Mouse (Mus musculus) heart, postnatal 0 days (tissue): ENCODE measurements around the gene Casp7. TPM values are rescaled to one million over a fixed set of nuclear protein-coding genes. Genes with fewer than 3 reads are reported as not detected.

Experiments used
- ATAC-seq: fragments of 200-750 bp; cut with Nextera tagmentation; 2 replicates; pipeline ENCODE4 v1.8.0; 2017; ENCODE audit warnings: low read depth, moderate number of reproducible peaks, moderate library complexity; ENCODE audit not compliant: insufficient read depth
- DNase-seq: peaks from one replicate; pipeline ENCODE4 v3.0.0-alpha.2; 2016; ENCODE audit warnings: low spot score
- H3K27ac ChIP-seq: fragments of 300-500 bp; sonication (generic); 2 replicates; pipeline ENCODE4 v1.5.1; 2014; ENCODE audit warnings: low read depth, mild to moderate bottlenecking
- H3K27me3 ChIP-seq: fragments of 300-500 bp; sonication (generic); 2 replicates; pipeline ENCODE4 v1.6.1; 2014; ENCODE audit warnings: low read length, mixed read lengths; ENCODE audit not compliant: control insufficient read depth, insufficient read depth
- H3K36me3 ChIP-seq: fragments of 300-500 bp; sonication (generic); replicated peaks from 2 replicates; pipeline ENCODE4 v1.6.1; 2014; ENCODE audit warnings: low read length, mixed read lengths; ENCODE audit not compliant: control insufficient read depth, insufficient read depth
- H3K4me1 ChIP-seq: fragments of 300-500 bp; sonication (generic); 2 replicates; pipeline ENCODE4 v1.6.1; 2014; ENCODE audit warnings: antibody characterized with exemption; ENCODE audit not compliant: control insufficient read depth, insufficient read depth
- H3K4me2 ChIP-seq: fragments of 300-500 bp; sonication (generic); 2 replicates; pipeline ENCODE4 v1.6.1; 2014; ENCODE audit warnings: low read depth, mild to moderate bottlenecking, low read length, moderate library complexity
- H3K4me3 ChIP-seq: fragments of 300-500 bp; sonication (generic); 2 replicates; pipeline ENCODE4 v1.5.1; 2014; ENCODE audit warnings: low read depth, low read length
- H3K9ac ChIP-seq: fragments of 300-500 bp; sonication (generic); replicated peaks from 2 replicates; pipeline ENCODE4 v1.6.1; 2014; ENCODE audit warnings: low read depth, low read length, mixed read lengths
- H3K9me3 ChIP-seq: fragments of 300-500 bp; sonication (generic); replicated peaks from 2 replicates; pipeline ENCODE4 v1.6.1; 2016; ENCODE audit warnings: low read length; ENCODE audit not compliant: control insufficient read depth
- CTCF ChIP-seq: IDR thresholded peaks from 2 replicates; pipeline ENCODE4 v1.5.1; 2016; ENCODE audit warnings: antibody characterized with exemption, control low read depth, low read depth
- EP300 ChIP-seq: IDR thresholded peaks from 2 replicates; pipeline ENCODE4 v1.6.1; 2016; ENCODE audit warnings: antibody characterized with exemption, low read depth
- WGBS: fragments of 180-500 bp; shearing (Covaris S2); extraction: QIAGEN DNeasy Blood & Tissue Kit; methylation state at CpG from one replicate; pipeline ENCODE4 v1.1.7; 2014; 5-methylcytosine and 5-hydroxymethylcytosine counted together
- polyA plus RNA-seq: library from polyadenylated mRNA; unstranded; fragments of >200 nt; fragmentation: Nextera tagmentation; extraction: Ambion mirVana; gene quantifications from 2 replicates; pipeline ENCODE4 v1.2.1, GENCODE M21; 2015
- total RNA-seq: library from RNA; depleted of rRNA; stranded (reverse); fragments of >200 nt; gene quantifications from 2 replicates; pipeline ENCODE4 v1.2.3, GENCODE M21; 2014; ENCODE audit warnings: low replicate concordance

Gene Casp7
- total and polyA plus RNA-seq, 2 experiments from 2014 or later, result 27.0 to 33.2 TPM

DNA sequence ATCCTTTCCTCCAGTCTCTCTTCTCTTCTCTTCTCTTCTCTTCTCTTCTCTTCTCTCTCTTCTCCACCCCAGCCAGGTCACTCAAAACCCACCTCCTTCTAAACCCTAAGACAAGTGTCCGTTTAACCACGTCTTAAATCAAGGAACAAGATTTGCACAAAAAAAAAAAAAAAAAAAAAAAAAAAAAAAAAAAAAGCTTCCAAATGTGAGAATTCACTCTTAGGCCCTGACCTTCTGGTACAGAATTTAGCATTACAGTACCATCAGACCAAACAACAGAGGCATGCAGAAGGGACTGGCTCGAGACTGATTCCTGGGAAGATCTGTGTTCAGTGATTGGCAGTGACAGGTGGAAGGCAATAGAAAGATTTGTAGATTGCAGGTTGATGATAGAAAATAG is 23.4 kb downstream of the Casp7 start:
- no peak for ATAC-seq
- H3K9me3 ChIP-seq, result no peaks in the 10 kb centered on the region
- DNase-seq, result no peak
- H3K4me3 ChIP-seq, result no peak overlapping the region
- 0 out of 2 replicates have a peak, but pooled peaks cover 7% of the 10 kb centered on the region for H3K36me3 ChIP-seq
- TF ChIP-seq CTCF, result no peak
- no peak for TF ChIP-seq EP300
- WGBS, result 86% methylated on average over 3 of the region's 3 CpGs
- no peaks in the 10 kb centered on the region for H3K27me3 ChIP-seq
- H3K9ac ChIP-seq, result no peak overlapping the region
- H3K4me2 ChIP-seq, result no peak overlapping the region
- H3K4me1 ChIP-seq, result peaks cover 2% of the 10 kb centered on the region; the same call in 1 of the 2 replicates
- no peak overlapping the region for H3K27ac ChIP-seq

DNA sequence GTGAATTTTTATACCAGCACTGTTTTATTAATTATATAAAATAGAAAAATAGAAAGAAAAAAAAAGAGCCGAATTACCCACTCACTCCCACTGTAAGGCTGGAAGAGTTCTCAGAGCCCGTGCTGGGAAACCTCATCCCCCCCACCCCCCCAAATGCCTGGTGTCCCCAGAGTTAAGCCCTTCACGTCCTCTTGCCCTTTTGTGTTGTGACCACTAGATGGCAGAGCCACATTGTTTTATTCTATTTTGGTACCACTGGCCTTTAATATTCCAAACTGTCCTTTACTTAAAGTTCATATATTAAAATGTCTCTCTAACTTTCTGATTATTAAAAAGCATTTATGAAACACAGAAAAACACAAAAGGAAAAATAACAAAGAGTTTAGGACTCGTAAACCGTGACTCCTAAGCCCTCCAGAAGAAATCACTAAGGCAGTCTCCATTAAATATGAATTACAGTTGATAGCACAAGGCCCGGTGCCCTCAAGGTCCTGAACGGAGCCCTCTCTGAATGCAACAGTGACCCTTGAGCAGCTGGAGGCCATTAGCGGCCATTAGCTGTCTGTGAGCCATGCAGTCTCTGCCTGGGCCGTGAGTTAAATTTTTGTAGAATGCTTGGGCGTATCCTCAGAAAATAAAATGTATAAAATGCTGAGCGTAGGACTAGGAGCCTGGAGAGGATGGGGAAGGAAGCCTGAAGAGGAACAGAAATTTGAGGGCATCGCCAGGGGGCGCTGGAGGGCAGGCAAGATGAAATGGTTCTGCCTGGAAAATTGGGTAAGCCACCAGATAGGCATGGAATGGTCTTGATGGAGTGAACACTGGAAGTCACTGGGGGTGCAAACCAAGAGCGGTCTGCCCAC is 25.8 kb downstream of the Casp7 start:
- Histone ChIP-seq H3K27me3 (no peaks in the 10 kb centered on the region), H3K9ac (no peak overlapping the region), H3K9me3 (no peaks in the 10 kb centered on the region), H3K27ac (peak overlapping the region; percentile 68), H3K4me1 (peaks cover 14% of the 10 kb centered on the region), H3K36me3 (0 out of 2 replicates have a peak, but pooled peaks cover 4% of the 10 kb centered on the region), H3K4me2 (no peak overlapping the region), H3K4me3 (no peak overlapping the region)
- no peak for TF ChIP-seq EP300
- peak; percentile 73 for TF ChIP-seq CTCF
- ATAC-seq (peak; percentile 15; the same call in 1 of the 2 replicates), DNase-seq (peak; percentile 65)
- WGBS, result 39% methylated on average over 14 of the region's 14 CpGs

DNA sequence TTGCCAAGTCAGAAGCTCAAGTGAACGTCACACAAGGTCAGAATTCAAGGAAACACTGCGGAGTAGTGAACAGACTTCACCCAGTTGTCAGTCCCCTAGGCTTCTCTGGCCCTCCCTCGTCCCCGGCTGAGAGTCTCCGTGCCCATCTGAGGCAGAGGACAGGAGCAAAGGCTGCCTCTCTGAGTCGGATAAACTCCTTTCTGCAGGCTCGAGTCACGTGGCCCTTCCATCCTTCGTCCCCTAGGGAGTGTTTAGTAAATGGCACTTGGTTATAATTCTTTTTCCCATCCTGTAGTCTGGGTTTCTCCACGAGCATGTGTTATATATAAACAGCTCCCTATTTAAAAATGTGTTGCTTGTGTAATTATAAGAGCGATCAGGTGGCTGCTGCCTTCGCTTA is 26.4 kb downstream of the Casp7 start:
- Histone ChIP-seq H3K27me3 (no peaks in the 10 kb centered on the region), H3K4me3 (no peak overlapping the region), H3K9me3 (no peaks in the 10 kb centered on the region), H3K27ac (no peak overlapping the region), H3K9ac (no peak overlapping the region), H3K4me2 (no peak overlapping the region), H3K36me3 (0 out of 2 replicates have a peak, but pooled peaks cover 4% of the 10 kb centered on the region), H3K4me1 (peaks cover 14% of the 10 kb centered on the region)
- TF ChIP-seq CTCF (no peak), EP300 (no peak)
- ATAC-seq (0 out of 2 replicates have a peak, but pooled peaks have one; percentile 3), DNase-seq (no peak)
- WGBS, result 74% methylated on average over 12 of the region's 12 CpGs

DNA sequence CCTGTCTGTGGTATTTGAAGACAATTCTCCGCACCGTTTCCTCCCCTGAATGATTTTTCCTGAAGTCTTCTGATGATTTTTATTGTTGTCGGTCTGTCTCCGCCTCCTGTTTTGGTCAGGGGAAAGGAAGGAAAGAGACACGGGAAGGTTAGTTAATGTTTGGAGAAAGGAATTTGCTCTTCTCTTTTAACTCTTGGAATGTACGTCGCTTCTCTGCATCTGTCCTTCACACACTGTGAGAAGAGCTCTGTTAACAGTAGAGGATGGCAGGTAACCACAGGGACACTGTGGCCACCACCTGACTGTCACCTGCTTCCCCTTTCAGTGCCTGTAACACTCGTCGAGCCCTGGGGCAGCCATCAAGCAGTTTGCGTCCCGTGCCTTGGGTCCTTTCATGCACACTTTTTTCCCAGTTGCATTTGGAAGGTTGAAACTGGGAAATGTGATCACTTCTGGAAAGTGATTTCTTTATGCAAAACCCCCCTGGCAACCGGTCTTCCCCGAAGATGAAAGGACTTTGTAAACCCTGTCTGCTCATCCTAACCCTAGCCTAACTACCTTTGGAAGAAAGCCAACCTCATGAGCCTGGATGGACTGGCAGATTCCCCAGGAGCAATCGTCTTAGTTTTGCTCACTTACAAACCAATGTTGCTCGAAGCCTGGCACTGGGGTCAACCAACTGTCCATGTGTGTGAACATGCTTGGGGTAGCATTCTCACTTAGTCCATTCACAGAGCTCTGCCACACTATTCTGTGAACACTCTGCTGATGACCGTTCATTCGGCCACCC is 27.9 kb downstream of the Casp7 start:
- Histone ChIP-seq H3K4me2 (no peak overlapping the region), H3K9ac (no peak overlapping the region), H3K36me3 (0 out of 2 replicates have a peak, but pooled peaks cover 4% of the 10 kb centered on the region), H3K4me3 (no peak overlapping the region), H3K27me3 (no peaks in the 10 kb centered on the region), H3K4me1 (peaks cover 14% of the 10 kb centered on the region), H3K9me3 (no peaks in the 10 kb centered on the region), H3K27ac (peak overlapping the region; percentile 81)
- WGBS, result 70% methylated on average over 17 of the region's 17 CpGs
- TF ChIP-seq EP300, result no peak
- no peak for TF ChIP-seq CTCF
- DNase-seq, result no peak
- ATAC-seq, result no peak

GRCm38 (mm10) chr19:56425492-56425891 is 28.6 kb downstream of the Casp7 start:
- 0 out of 2 replicates have a peak, but pooled peaks cover 4% of the 10 kb centered on the region for H3K36me3 ChIP-seq
- H3K27me3 ChIP-seq, result no peaks in the 10 kb centered on the region
- H3K27ac ChIP-seq, result peak overlapping the region; percentile 81
- 24% methylated on average over 9 of the region's 9 CpGs for WGBS
- peak; percentile 74 for ATAC-seq
- H3K4me2 ChIP-seq, result peak overlapping the region; percentile 31; the same call in 1 of the 2 replicates
- peak overlapping the region; percentile 52; the same call in 1 of the 2 replicates for H3K9ac ChIP-seq
- H3K4me3 ChIP-seq, result no peak overlapping the region
- no peaks in the 10 kb centered on the region for H3K9me3 ChIP-seq
- TF ChIP-seq EP300, result no peak
- no peak for TF ChIP-seq CTCF
- peak; percentile 45 for DNase-seq
- H3K4me1 ChIP-seq, result peaks cover 14% of the 10 kb centered on the region
